Mouse (Mus musculus) thymus, adult 2 months (tissue): ENCODE data around the gene Galnt7.

ENCODE experiments used
- CTCF ChIP-seq: fragments of 200-500 bp; IDR thresholded peaks from 2 replicates; pipeline ENCODE4 v1.5.1; 2012; ENCODE audit warnings: mild to moderate bottlenecking, control low read depth, low read length, moderate library complexity, borderline replicate concordance; ENCODE audit not compliant: control insufficient read depth, poor library complexity, insufficient read depth; ENCODE audit errors: extremely low read depth
- POLR2A ChIP-seq: fragments of 200-500 bp; IDR thresholded peaks from 2 replicates; pipeline ENCODE4 v1.6.1; 2012; ENCODE audit warnings: mild to moderate bottlenecking, low read length, control low read depth, moderate library complexity; ENCODE audit not compliant: control insufficient read depth, poor library complexity, insufficient read depth; ENCODE audit errors: extremely low read depth

- peak; percentile 30; the same call in 1 of the 2 replicates for TF ChIP-seq CTCF
- 0 out of 2 replicates have a peak, but pooled peaks have one; percentile 28 for TF ChIP-seq POLR2A
Measured at GRCm38 (mm10) chr8:57579845-57580244, 73.0 kb downstream of the Galnt7 start.
